Mouse (Mus musculus) ES-E14 (cell line): ENCODE data around the gene Gm27029. TPM values are rescaled to one million over a fixed set of nuclear protein-coding genes. Genes with fewer than 3 reads are reported as not detected.
"Not testable (repeated sequence)": the region's sequence is repeated elsewhere in the genome, so short reads cannot be mapped to it uniquely, and the experiment has no call there.

Source experiments
- DNase-seq: peaks from one replicate; pipeline ENCODE4 v3.0.0-alpha.2; 2013; ENCODE audit warnings: low read depth, low spot score
- H3K27ac ChIP-seq: 2 replicates; pipeline ENCODE4 v1.5.1; 2012; ENCODE audit warnings: low read depth, mild to moderate bottlenecking, low read length, moderate library complexity, mixed read lengths; ENCODE audit not compliant: poor library complexity, insufficient read depth, severe bottlenecking
- H3K36me3 ChIP-seq: 2 replicates; pipeline ENCODE4 v1.6.1; 2012; ENCODE audit warnings: mild to moderate bottlenecking, low read length, moderate library complexity, mixed read lengths; ENCODE audit not compliant: control insufficient read depth, poor library complexity, insufficient read depth, severe bottlenecking
- H3K4me1 ChIP-seq, 2 experiments: fragments of 150-350 bp in 1 of 2; sonication (generic) in 1 of 2; 2 replicates each; pipeline ENCODE4 v1.6.1; 2012; ENCODE audit warnings: low read length in 2 of 2, mild to moderate bottlenecking in 1 of 2, mixed read lengths in 1 of 2; ENCODE audit not compliant: control insufficient read depth in 2 of 2, insufficient read depth in 2 of 2, poor library complexity in 1 of 2
- H3K4me3 ChIP-seq, 2 experiments: fragments of 150-350 bp in 1 of 2; sonication (generic) in 1 of 2; 2 replicates each; pipeline ENCODE4 v1.5.1; 2012; ENCODE audit warnings: low read length in 2 of 2, low read depth in 1 of 2, mild to moderate bottlenecking in 1 of 2, mixed read lengths in 1 of 2; ENCODE audit not compliant: insufficient read depth in 1 of 2, poor library complexity in 1 of 2, severe bottlenecking in 1 of 2
- H3K9ac ChIP-seq: 2 replicates; pipeline ENCODE4 v1.6.1; 2012; ENCODE audit warnings: low read depth, mild to moderate bottlenecking, low read length, mixed read lengths; ENCODE audit not compliant: poor library complexity, insufficient read depth, severe bottlenecking
- H3K9me3 ChIP-seq: fragments of 150-350 bp; sonication (generic); 2 replicates; pipeline ENCODE4 v1.6.1; 2012; ENCODE audit warnings: low read depth, mild to moderate bottlenecking, low read length; ENCODE audit not compliant: control insufficient read depth, insufficient read depth
- CHD2 ChIP-seq: IDR thresholded peaks from 2 replicates; pipeline ENCODE4 v1.6.1; 2014; ENCODE audit warnings: mild to moderate bottlenecking, low read depth, low read length, inconsistent platforms
- HCFC1 ChIP-seq: IDR thresholded peaks from 2 replicates; pipeline ENCODE4 v1.6.1; 2012; ENCODE audit warnings: low read length, inconsistent platforms, borderline replicate concordance; ENCODE audit not compliant: insufficient read depth
- MAFK ChIP-seq: IDR thresholded peaks from 2 replicates; pipeline ENCODE4 v1.6.1; 2014; ENCODE audit warnings: mild to moderate bottlenecking, low read depth, low read length, inconsistent platforms; ENCODE audit not compliant: insufficient read depth
- ZC3H11A ChIP-seq: IDR thresholded peaks from 2 replicates; pipeline ENCODE4 v1.6.1; 2012; ENCODE audit warnings: low read depth, mild to moderate bottlenecking, inconsistent platforms, low read length, borderline replicate concordance
- ZNF384 ChIP-seq: IDR thresholded peaks from 2 replicates; pipeline ENCODE4 v1.6.1; 2012; ENCODE audit warnings: low read depth, low read length, inconsistent platforms
- in situ Hi-C, 2 experiments: fragments of 600-800 bp; cut with MboI; formaldehyde crosslinking; loops; one replicate each; pipeline ENCODE4 v1.15.1; 2025; ENCODE audit warnings: low sequenced_read_pairs in 2 of 2, inconsistent platforms in 1 of 2; ENCODE audit not compliant: unreplicated experiment in 2 of 2
- total RNA-seq: library from RNA; depleted of rRNA; stranded (reverse); fragments of 300-350 nt; gene quantifications from 2 replicates; pipeline ENCODE4 v1.2.3, GENCODE M21; 2012; rRNA removed

The Gm27029 gene
- 1.3 and 5.4 TPM in 2 replicates for total RNA-seq

DNA sequence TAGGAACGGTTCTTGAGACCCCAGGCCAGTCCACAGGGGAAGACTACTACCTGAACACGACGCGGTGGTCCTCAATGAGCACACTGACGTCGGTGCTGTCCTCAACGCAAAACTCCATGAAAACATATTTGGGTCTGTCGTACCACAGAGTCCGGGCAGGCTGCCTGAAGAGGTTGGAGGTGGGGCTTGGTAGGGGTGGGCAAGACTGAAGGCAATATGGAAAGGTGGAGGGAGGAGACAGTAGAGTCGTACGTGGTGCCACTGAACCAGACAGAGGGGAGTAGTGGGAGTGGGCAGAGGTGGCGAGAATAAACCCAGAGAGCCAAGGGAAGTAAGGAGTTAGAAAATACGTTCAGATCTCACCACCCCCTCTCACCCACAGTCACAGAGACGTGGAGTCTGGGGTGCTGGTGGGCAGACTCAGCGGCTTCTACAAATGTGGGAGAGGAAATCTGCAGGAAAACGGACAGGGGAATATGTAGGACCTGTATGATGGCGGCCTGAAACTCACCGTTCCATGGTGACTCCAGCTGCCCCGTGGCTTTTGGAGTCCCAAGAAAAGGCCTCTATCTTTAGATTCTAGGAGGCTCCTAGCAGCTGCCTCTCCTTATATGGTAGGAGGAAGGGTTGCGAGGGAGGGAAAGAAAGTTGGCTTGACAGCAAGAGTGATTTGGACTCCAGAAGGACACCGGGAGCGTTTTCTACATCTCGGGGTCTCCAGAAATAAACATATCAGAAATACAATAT, at the start of gene Gm27029:
Gene Gm27029 (minus strand): TSS at position 692 of the 747 bp plus-strand sequence.
- Histone ChIP-seq H3K9me3 (no peaks in the 10 kb centered on the region), H3K4me1 (peaks cover 2 to 9% of the 10 kb centered on the region in 2 experiments; a peak in 2 of 4 replicates), H3K36me3 (no peaks in the 10 kb centered on the region), H3K4me3 (peak within 1 kb of the TSS; percentile 80 to 89), H3K27ac (peak within 1 kb of the TSS; percentile 32), H3K9ac (peak within 1 kb of the TSS; percentile 80)
- in situ Hi-C loops: no loop called here
- TF ChIP-seq MAFK (no peak), HCFC1 (peak; percentile 38; the same call in 1 of the 2 replicates), ZC3H11A (no peak), ZNF384 (no peak), CHD2 (no peak)
- DNase-seq: no peak

DNA sequence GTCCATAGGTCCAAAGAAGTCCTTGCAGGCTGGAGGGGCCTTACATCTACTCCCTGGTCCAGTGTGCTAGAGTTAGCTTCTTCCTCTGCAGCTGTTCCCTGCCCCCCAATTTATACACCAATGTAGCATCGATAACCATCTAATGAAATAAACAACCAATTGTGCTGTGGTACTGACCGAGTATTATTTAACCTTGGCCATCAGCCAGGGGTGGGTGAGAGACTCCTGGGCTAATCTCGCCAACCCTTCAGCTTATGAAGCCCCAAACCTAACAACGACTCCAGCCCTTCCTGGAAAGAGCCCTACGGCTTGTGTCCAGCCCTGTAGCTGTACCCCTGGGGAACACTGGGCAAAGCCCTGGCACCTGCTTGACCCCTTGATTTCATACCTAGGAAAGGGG, 49.7 kb upstream of the Gm27029 start:
- no peak for DNase-seq
- no peak for TF ChIP-seq CHD2
- no peak for TF ChIP-seq ZC3H11A
- no peak for TF ChIP-seq HCFC1
- TF ChIP-seq ZNF384: no peak
- TF ChIP-seq MAFK: no peak
- Histone ChIP-seq H3K4me3 (no peak overlapping the region), H3K36me3 (no peaks in the 10 kb centered on the region), H3K9ac (no peak overlapping the region), H3K27ac (no peak overlapping the region), H3K4me1 (peaks cover 14 to 25% of the 10 kb centered on the region in 2 experiments), H3K9me3 (no peaks in the 10 kb centered on the region)
- in situ Hi-C loops: no loop called here

DNA sequence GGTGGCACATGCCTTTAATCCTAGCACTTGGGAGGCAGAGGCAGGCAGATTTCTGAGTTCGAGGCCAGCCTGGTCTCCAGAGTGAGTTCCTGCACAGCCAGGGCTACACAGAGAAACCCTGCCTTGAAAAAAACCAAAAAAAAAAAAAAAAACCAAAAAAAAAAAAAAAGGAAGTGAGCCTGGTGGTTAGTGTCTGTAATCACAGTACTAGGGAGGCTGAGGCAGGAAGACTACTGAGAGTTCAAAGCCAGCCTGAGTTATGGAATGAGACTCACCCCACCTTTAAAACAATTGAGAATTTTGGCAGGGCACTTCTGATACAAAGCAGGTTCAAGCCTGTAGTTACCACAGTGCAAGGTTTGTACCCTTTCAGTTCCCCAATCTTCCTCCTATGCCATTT, 49.1 kb upstream of the Gm27029 start:
- H3K27ac ChIP-seq, H3K9ac ChIP-seq, H3K36me3 ChIP-seq, DNase-seq, in situ Hi-C loops, H3K4me3 ChIP-seq, H3K9me3 ChIP-seq: not testable (repeated sequence)
- peak; percentile 23; the same call in 1 of the 2 replicates for TF ChIP-seq ZNF384
- H3K4me1 ChIP-seq: peaks cover 12 to 22% of the 10 kb centered on the region in 2 experiments

DNA sequence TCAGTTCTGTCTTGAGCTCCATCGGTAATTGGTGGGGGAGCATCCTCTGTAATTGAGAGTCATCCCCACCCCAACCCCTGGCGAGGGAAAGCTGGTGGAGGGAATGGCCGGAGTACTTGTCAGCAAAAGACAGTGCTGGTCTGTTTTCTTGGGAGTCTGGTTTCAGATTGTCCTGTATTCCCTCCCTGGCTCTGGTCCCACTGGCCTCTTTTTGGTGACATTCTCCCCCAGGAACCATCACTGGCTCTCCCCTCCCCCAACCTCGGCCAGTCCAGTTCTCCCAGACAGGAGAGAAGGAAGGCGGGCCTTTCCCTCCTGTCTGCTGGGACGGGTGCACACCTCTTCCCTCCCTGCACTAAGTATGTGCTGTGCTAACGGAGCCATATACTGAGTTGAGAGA, 47.7 kb upstream of the Gm27029 start:
- H3K27ac ChIP-seq: no peak overlapping the region
- no peak overlapping the region for H3K9ac ChIP-seq
- DNase-seq: no peak
- H3K4me1 ChIP-seq: peaks cover 4 to 16% of the 10 kb centered on the region in 2 experiments
- TF ChIP-seq MAFK: no peak
- TF ChIP-seq HCFC1: no peak
- no peak for TF ChIP-seq CHD2
- TF ChIP-seq ZC3H11A: no peak
- no peak for TF ChIP-seq ZNF384
- no peaks in the 10 kb centered on the region for H3K9me3 ChIP-seq
- H3K36me3 ChIP-seq: no peaks in the 10 kb centered on the region
- H3K4me3 ChIP-seq: no peak overlapping the region
- in situ Hi-C loops: no loop called here

DNA sequence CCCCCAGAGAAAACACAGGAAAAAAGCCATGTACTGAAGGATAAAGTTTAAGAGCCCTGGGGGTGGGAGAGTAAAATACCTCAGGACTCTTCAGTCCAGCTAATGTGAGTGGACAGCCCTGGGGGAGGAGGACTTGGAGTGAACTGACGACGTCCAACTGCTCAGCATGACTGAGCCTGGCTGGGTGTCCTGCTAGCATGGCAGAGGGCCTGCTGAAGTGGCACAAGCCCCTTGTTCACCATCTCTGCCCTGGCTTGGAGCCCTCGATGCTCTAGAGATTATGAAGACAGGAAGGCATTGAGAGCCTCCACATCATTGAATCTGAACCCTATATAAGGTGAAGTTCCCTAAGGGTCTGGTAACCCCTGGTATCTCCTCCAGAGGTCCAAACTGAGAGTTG, 47.3 kb upstream of the Gm27029 start:
- H3K9ac ChIP-seq: no peak overlapping the region
- DNase-seq: no peak
- no peaks in the 10 kb centered on the region for H3K36me3 ChIP-seq
- no peaks in the 10 kb centered on the region for H3K9me3 ChIP-seq
- no peak overlapping the region for H3K27ac ChIP-seq
- H3K4me3 ChIP-seq: no peak overlapping the region
- peaks cover 4 to 13% of the 10 kb centered on the region in 2 experiments for H3K4me1 ChIP-seq
- in situ Hi-C loops: no loop called here
- TF ChIP-seq HCFC1 (no peak), CHD2 (no peak), ZNF384 (no peak)
